Comparison of ENCODE assay signal across 18 mouse cellular contexts in the genomic region with DNA sequence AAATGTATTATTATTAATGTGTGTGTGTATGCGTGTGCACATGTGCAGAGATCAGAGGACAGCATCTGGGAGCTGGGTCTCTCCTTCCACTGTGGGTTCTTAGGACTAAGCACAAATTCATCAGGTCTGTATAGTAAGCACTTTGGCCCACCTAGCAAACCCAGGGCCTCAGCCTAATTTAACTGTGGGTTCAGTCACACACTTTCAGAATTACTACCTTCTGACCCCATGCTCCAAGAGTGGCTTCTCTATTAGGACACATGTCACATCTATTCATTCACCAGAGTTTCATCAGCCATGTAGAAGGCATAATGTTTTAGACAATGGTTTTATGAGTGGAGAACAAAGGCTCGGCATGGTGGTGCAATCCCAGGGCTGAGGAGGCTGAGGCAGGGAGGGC. TPM values are rescaled to one million over a fixed set of nuclear protein-coding genes. Genes with fewer than 3 reads are reported as not detected.
"Had no signal": no experiment of that assay in that cellular context is flagged by ENCODE, and none has a peak within 500 bp of the region (broad histone marks: within the 10 kb centered on the region; RNA-seq: fewer than 3 reads in every experiment).

No protein-coding gene starts in this region.

- H3K4me2 ChIP-seq: neural tube, embryonic 13.5 days; stomach, embryonic 15.5 days had no signal

- DNase-seq: retina, postnatal 1 day; right cerebral cortex, adult 18-20 months; right cerebral cortex, postnatal 14 days; right cerebral cortex, postnatal 25 days; right cerebral cortex, postnatal 4 days; spleen, adult 18-20 months; thymus, adult 18-20 months; thymus, adult 2 months; thymus, postnatal 14 days; thymus, postnatal 25 days; thymus, postnatal 36 days; thymus, postnatal 4 days had no signal

- H3K4me3 ChIP-seq: neural tube, embryonic 13.5 days; stomach, embryonic 15.5 days had no signal

- H3K9ac ChIP-seq: neural tube, embryonic 13.5 days; stomach, embryonic 15.5 days had no signal

- H3K9me3 ChIP-seq: neural tube, embryonic 13.5 days; stomach, embryonic 15.5 days had no signal

- H3K27me3 ChIP-seq: neural tube, embryonic 13.5 days; stomach, embryonic 15.5 days had no signal

- H3K27ac ChIP-seq: neural tube, embryonic 13.5 days; stomach, embryonic 15.5 days; stomach, postnatal 0 days had no signal

- H3K4me1 ChIP-seq: neural tube, embryonic 13.5 days; stomach, embryonic 15.5 days had no signal

RNA-seq across cellular contexts. Expression of gene Ngp, which starts 13.5 kb away (rescaled TPM):
- polyA plus RNA-seq: small intestine, adult 2 months; testis, adult 2 months; urinary bladder, adult 2 months had no signal
